Mouse (Mus musculus) cerebellum, adult 2 months (tissue): ENCODE data around the gene Mical1.

Source experiments
- CTCF ChIP-seq: fragments of 200-500 bp; IDR thresholded peaks from 2 replicates; pipeline ENCODE4 v1.5.1; 2011; ENCODE audit warnings: low read depth, mild to moderate bottlenecking, control low read depth, low read length, moderate library complexity, borderline replicate concordance; ENCODE audit not compliant: insufficient read depth
- POLR2A ChIP-seq: fragments of 200-500 bp; IDR thresholded peaks from 2 replicates; pipeline ENCODE4 v1.6.1; 2011; ENCODE audit warnings: low read length, control low read depth, borderline replicate concordance; ENCODE audit not compliant: insufficient read depth

- TF ChIP-seq POLR2A, result no peak
- TF ChIP-seq CTCF, result no peak
Observed at GRCm38 (mm10) chr10:41461057-41461722, 14.9 kb upstream of the Mical1 start.
